Mouse (Mus musculus) kidney, embryonic 15.5 days (tissue): ENCODE results near the gene Dnajb6. TPM values are rescaled to one million over a fixed set of nuclear protein-coding genes. Genes with fewer than 3 reads are reported as not detected.

ENCODE experiments used
- ATAC-seq: fragments of 200-750 bp; cut with Nextera tagmentation; replicated peaks from 2 replicates; pipeline ENCODE4 v1.8.0; 2017; ENCODE audit warnings: moderate TSS enrichment; ENCODE audit not compliant: low FRiP score
- H3K27ac ChIP-seq: fragments of 300-500 bp; sonication (generic); 2 replicates; pipeline ENCODE4 v1.5.1; 2015; ENCODE audit warnings: mild to moderate bottlenecking, inconsistent platforms
- H3K27me3 ChIP-seq: fragments of 300-500 bp; sonication (generic); 2 replicates; pipeline ENCODE4 v1.6.1; 2015; ENCODE audit warnings: inconsistent platforms
- H3K36me3 ChIP-seq: fragments of 300-500 bp; sonication (generic); 2 replicates; pipeline ENCODE4 v1.6.1; 2015; ENCODE audit warnings: inconsistent platforms
- H3K4me1 ChIP-seq: fragments of 300-500 bp; sonication (generic); 2 replicates; pipeline ENCODE4 v1.6.1; 2015; ENCODE audit warnings: inconsistent platforms
- H3K4me2 ChIP-seq: fragments of 300-500 bp; sonication (generic); 2 replicates; pipeline ENCODE4 v1.6.1; 2015; ENCODE audit warnings: moderate library complexity, mild to moderate bottlenecking, inconsistent platforms
- H3K4me3 ChIP-seq: fragments of 300-500 bp; sonication (generic); replicated peaks from 2 replicates; pipeline ENCODE4 v1.5.1; 2015; ENCODE audit warnings: mild to moderate bottlenecking, inconsistent platforms
- H3K9ac ChIP-seq: fragments of 300-500 bp; sonication (generic); 2 replicates; pipeline ENCODE4 v1.6.1; 2015; ENCODE audit warnings: mild to moderate bottlenecking, inconsistent platforms
- H3K9me3 ChIP-seq: fragments of 300-500 bp; sonication (generic); replicated peaks from 2 replicates; pipeline ENCODE4 v1.6.1; 2016; ENCODE audit warnings: inconsistent platforms
- WGBS: fragments of 180-500 bp; shearing (Covaris S2); methylation state at CpG from one replicate; pipeline ENCODE4 v1.1.7; 2015; ENCODE audit warnings: mixed read lengths; 5-methylcytosine and 5-hydroxymethylcytosine counted together
- polyA plus RNA-seq: library from polyadenylated mRNA; unstranded; fragments of >200 nt; fragmentation: Nextera tagmentation; extraction: Ambion mirVana; gene quantifications from 2 replicates; pipeline ENCODE4 v1.2.1, GENCODE M21; 2015

Gene Dnajb6
- polyA plus RNA-seq, 1 experiment from 2014 or later = 138 TPM

GRCm38 (mm10) chr5:29854971-29855370 is 119.5 kb downstream of the Dnajb6 start:
- no peak for ATAC-seq
- Histone ChIP-seq H3K27me3 (no peaks in the 10 kb centered on the region), H3K27ac (no peak overlapping the region), H3K4me3 (no peak overlapping the region), H3K36me3 (no peaks in the 10 kb centered on the region), H3K9ac (no peak overlapping the region), H3K4me2 (no peak overlapping the region), H3K4me1 (no peaks in the 10 kb centered on the region; the same call in 1 of the 2 replicates), H3K9me3 (no peaks in the 10 kb centered on the region)
- 69% methylated on average over 1 of the region's 1 CpGs for WGBS

GRCm38 (mm10) chr5:29861522-29861921 is 126.0 kb downstream of the Dnajb6 start:
- WGBS = 75% methylated on average over 3 of the region's 3 CpGs
- Histone ChIP-seq H3K36me3 (no peaks in the 10 kb centered on the region), H3K4me3 (no peak overlapping the region), H3K27me3 (no peaks in the 10 kb centered on the region), H3K9ac (no peak overlapping the region), H3K4me2 (no peak overlapping the region), H3K27ac (no peak overlapping the region), H3K4me1 (no peaks in the 10 kb centered on the region), H3K9me3 (no peaks in the 10 kb centered on the region)
- no peak for ATAC-seq

DNA sequence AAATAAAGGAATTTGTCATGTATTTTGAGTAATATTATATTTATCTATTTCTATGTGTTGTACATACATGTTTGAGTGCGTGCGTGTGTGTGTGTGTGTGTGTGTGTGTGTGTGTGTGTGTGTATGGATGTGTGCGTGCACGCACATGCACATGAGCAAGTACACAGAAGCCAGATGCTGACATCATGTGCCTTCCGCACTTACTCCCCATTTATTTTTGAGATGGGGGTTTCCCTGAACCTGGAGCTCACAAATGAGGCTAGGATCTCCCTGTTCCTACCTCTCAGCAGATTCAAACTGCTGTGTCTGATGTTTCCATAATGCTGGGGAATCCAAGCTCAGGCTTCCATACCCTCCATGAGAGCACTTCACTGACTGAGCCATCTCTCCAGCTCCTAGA is 126.9 kb downstream of the Dnajb6 start:
- no peaks in the 10 kb centered on the region for H3K36me3 ChIP-seq
- ATAC-seq = no peak
- no peaks in the 10 kb centered on the region for H3K27me3 ChIP-seq
- H3K27ac ChIP-seq = no peak overlapping the region
- no peak overlapping the region for H3K9ac ChIP-seq
- no peak overlapping the region for H3K4me3 ChIP-seq
- no peaks in the 10 kb centered on the region for H3K9me3 ChIP-seq
- WGBS = 97% methylated on average over 5 of the region's 5 CpGs
- no peak overlapping the region for H3K4me2 ChIP-seq
- H3K4me1 ChIP-seq = no peaks in the 10 kb centered on the region

DNA sequence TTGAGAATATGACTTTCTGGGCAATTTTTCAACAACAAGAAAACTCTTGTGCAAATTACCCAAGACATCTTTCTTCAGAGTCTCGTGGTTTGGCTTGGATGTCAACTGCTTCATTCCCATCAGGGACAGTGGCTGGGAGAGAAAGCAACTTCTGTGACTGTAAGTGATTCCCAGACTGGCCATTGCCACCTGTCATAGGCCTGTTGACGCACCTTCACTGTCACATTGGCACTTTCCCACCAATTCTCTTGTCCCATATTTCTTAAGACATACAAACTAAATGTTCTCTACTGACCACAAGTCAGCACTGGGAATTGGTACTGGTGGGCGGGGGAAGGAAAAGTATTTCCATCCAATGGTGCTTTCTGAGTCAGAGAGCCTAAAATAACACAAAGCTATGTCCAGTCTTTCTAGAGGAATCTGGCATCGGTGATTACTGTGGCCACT is 128.8 kb downstream of the Dnajb6 start:
- Histone ChIP-seq H3K9me3 (no peaks in the 10 kb centered on the region), H3K27ac (no peak overlapping the region), H3K27me3 (no peaks in the 10 kb centered on the region), H3K36me3 (no peaks in the 10 kb centered on the region), H3K4me3 (no peak overlapping the region), H3K4me1 (no peaks in the 10 kb centered on the region), H3K9ac (no peak overlapping the region), H3K4me2 (no peak overlapping the region)
- ATAC-seq = no peak
- 85% methylated on average over 4 of the region's 4 CpGs for WGBS

DNA sequence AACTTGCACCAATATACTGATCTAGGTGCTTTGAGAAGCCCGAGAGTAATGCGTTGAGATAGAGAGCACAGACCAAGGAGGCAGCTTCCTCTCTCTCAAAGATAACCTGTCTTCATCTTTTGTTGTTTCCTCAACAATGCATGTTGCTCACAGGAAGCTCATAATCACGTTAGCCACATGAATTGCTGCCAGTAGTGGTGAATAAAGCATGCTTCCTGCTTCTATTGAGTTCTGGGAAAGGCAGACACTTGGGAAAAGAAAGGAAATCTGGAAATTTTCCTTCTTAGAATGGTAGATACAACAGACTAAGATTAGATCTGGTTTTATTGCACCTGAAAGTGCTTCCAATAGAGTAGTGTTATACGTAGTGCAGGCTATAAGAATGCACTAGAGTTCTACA is 129.5 kb downstream of the Dnajb6 start:
- H3K4me1 ChIP-seq = no peaks in the 10 kb centered on the region
- no peak overlapping the region for H3K4me2 ChIP-seq
- no peak overlapping the region for H3K27ac ChIP-seq
- no peak overlapping the region for H3K4me3 ChIP-seq
- ATAC-seq = no peak
- H3K27me3 ChIP-seq = no peaks in the 10 kb centered on the region
- no peaks in the 10 kb centered on the region for H3K36me3 ChIP-seq
- 77% methylated on average over 4 of the region's 4 CpGs for WGBS
- no peaks in the 10 kb centered on the region for H3K9me3 ChIP-seq
- H3K9ac ChIP-seq = no peak overlapping the region

Other genes starting within 250 kb of the Dnajb6 start
- gene Ube3c, start 166.4 kb upstream of the Dnajb6 start, polyA plus RNA-seq = 28.5 TPM in 2 replicates
- gene Gm5129, start 248 bp downstream of the Dnajb6 start, polyA plus RNA-seq = 0.95 TPM in 1 of 2 replicates, not detected in the other